Mouse (Mus musculus): ENCODE data around the gene Dtd1. TPM values are rescaled to one million over a fixed set of nuclear protein-coding genes. Genes with fewer than 3 reads are reported as not detected.
A peak's percentile ranks its signal among the peaks of the same experiment; 100 is the strongest.

Gene Dtd1
- polyA plus RNA-seq, 1 experiment from 2014 or later: 34.6 TPM

DNA sequence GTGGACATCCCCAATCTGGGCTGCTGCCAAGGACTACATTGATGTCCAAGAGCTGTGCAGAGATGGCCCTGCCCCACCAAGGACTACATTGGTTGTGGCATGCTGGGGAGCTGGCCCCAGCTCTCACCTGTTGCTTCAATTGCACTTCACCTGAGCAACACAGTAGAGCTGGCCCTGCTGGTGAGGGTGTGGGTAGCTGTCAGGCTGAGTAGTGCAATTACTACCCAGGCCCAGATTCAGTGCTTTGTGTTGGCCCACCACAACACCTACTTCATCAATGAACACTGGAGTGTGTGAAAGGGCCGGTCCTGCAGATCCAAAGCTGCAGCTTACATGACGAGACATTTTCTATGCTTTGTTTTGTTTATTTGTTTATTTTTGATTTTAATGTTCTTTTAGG is 93.1 kb downstream of the Dtd1 start:
- no peak overlapping the region for H3K27ac ChIP-seq (replicated peaks)
- no peaks in the 10 kb centered on the region for H3K4me1 ChIP-seq (replicated peaks; ENCODE audit: control insufficient read depth, insufficient read depth)
- H3K4me2 ChIP-seq (replicated peaks; ENCODE audit: low read depth): no peak overlapping the region
- no peak overlapping the region for H3K9ac ChIP-seq (ENCODE audit: low read length)
- no peak overlapping the region for H3K4me3 ChIP-seq (ENCODE audit: low read depth, low read length)
- TF ChIP-seq CTCF (IDR thresholded peaks at IDR 0.05; ENCODE audit: low read depth): no peak
- TF ChIP-seq EP300 (optimal IDR thresholded peaks at IDR 0.05): no peak
- WGBS: 83% methylated on average over 2 of the region's 2 CpGs
- no peak for ATAC-seq (ENCODE audit: low FRiP score, low TSS enrichment)
- no peaks in the 10 kb centered on the region for H3K9me3 ChIP-seq (ENCODE audit: control insufficient read depth, low read length)
- no peaks in the 10 kb centered on the region for H3K36me3 ChIP-seq (ENCODE audit: control insufficient read depth, insufficient read depth, low read length)
- H3K27me3 ChIP-seq (ENCODE audit: control insufficient read depth, insufficient read depth, low read length): no peaks in the 10 kb centered on the region
- no peak for DNase-seq (ENCODE audit: low spot score)

GRCm38 (mm10) chr2:144694923-144695322 is 95.2 kb downstream of the Dtd1 start:
- TF ChIP-seq EP300 (optimal IDR thresholded peaks at IDR 0.05) (no peak), CTCF (IDR thresholded peaks at IDR 0.05; ENCODE audit: low read depth) (no peak)
- H3K4me1 ChIP-seq (replicated peaks; ENCODE audit: control insufficient read depth, insufficient read depth): no peaks in the 10 kb centered on the region
- no peak for ATAC-seq (ENCODE audit: low FRiP score, low TSS enrichment)
- no peaks in the 10 kb centered on the region for H3K27me3 ChIP-seq (ENCODE audit: control insufficient read depth, insufficient read depth, low read length)
- DNase-seq (ENCODE audit: low spot score): no peak
- WGBS: 88% methylated on average over 2 of the region's 2 CpGs
- no peak overlapping the region for H3K4me3 ChIP-seq (ENCODE audit: low read depth, low read length)
- H3K9me3 ChIP-seq (ENCODE audit: control insufficient read depth, low read length): no peaks in the 10 kb centered on the region
- H3K4me2 ChIP-seq (replicated peaks; ENCODE audit: low read depth): no peak overlapping the region
- no peak overlapping the region for H3K27ac ChIP-seq (replicated peaks)
- no peaks in the 10 kb centered on the region for H3K36me3 ChIP-seq (ENCODE audit: control insufficient read depth, insufficient read depth, low read length)
- H3K9ac ChIP-seq (ENCODE audit: low read length): no peak overlapping the region

DNA sequence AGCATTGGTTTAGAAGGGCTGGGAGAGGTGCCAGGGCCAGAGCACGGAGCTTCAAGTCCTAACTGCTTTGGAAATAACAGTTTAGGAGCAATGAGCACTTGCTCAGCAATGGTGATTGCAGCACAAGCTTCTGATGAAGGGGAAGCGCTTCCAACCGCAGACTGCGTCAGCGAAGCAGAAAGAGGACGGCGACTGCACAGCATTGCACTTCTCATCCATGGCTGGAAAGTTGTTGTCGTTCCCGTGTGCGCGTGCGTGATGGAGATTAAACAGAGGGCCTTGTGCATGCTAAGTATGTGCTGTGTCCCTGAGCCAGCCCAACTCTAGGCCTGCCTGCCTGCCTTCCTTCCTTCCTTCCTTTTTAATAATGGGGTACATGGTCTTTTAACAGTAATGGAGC is 98.3 kb downstream of the Dtd1 start:
- ATAC-seq (ENCODE audit: low FRiP score, low TSS enrichment) (no peak), DNase-seq (ENCODE audit: low spot score) (no peak)
- H3K4me1 ChIP-seq (replicated peaks; ENCODE audit: control insufficient read depth, insufficient read depth): no peaks in the 10 kb centered on the region
- 89% methylated on average over 12 of the region's 12 CpGs for WGBS
- no peaks in the 10 kb centered on the region for H3K9me3 ChIP-seq (ENCODE audit: control insufficient read depth, low read length)
- H3K4me3 ChIP-seq (ENCODE audit: low read depth, low read length): no peak overlapping the region
- no peaks in the 10 kb centered on the region for H3K36me3 ChIP-seq (ENCODE audit: control insufficient read depth, insufficient read depth, low read length)
- H3K27me3 ChIP-seq (ENCODE audit: control insufficient read depth, insufficient read depth, low read length): no peaks in the 10 kb centered on the region
- H3K9ac ChIP-seq (ENCODE audit: low read length): no peak overlapping the region
- no peak for TF ChIP-seq CTCF (IDR thresholded peaks at IDR 0.05; ENCODE audit: low read depth)
- no peak for TF ChIP-seq EP300 (optimal IDR thresholded peaks at IDR 0.05)
- no peak overlapping the region for H3K27ac ChIP-seq (replicated peaks)
- H3K4me2 ChIP-seq (replicated peaks; ENCODE audit: low read depth): no peak overlapping the region

DNA sequence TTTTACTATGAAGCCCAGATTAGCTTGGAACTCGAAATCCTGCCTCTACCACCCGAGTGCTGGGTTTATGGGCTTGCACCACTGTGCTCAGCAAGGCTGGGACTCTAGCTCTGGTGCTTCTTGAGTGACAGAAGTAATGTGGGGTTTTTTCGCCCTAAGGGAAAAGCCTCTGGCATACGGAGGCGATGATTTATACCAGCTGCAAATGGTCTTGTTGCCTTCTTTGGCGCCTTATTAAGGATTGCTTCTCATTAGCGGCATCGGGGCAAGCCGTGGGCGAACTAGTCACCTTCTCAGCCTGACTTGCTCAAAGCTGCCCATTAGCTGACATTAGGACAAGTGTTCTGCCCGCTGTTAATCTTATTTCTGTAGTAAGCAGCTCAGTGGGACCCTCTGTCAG is 100.9 kb downstream of the Dtd1 start:
- Histone ChIP-seq H3K4me1 (replicated peaks; ENCODE audit: control insufficient read depth, insufficient read depth) (no peaks in the 10 kb centered on the region), H3K36me3 (ENCODE audit: control insufficient read depth, insufficient read depth, low read length) (no peaks in the 10 kb centered on the region), H3K27ac (replicated peaks) (no peak overlapping the region), H3K4me2 (replicated peaks; ENCODE audit: low read depth) (no peak overlapping the region), H3K9ac (ENCODE audit: low read length) (no peak overlapping the region), H3K4me3 (ENCODE audit: low read depth, low read length) (no peak overlapping the region), H3K9me3 (ENCODE audit: control insufficient read depth, low read length) (no peaks in the 10 kb centered on the region), H3K27me3 (ENCODE audit: control insufficient read depth, insufficient read depth, low read length) (no peaks in the 10 kb centered on the region)
- TF ChIP-seq CTCF (IDR thresholded peaks at IDR 0.05; ENCODE audit: low read depth) (no peak), EP300 (optimal IDR thresholded peaks at IDR 0.05) (no peak)
- 83% methylated on average over 11 of the region's 11 CpGs for WGBS
- ATAC-seq (ENCODE audit: low FRiP score, low TSS enrichment) (no peak), DNase-seq (ENCODE audit: low spot score) (no peak)

DNA sequence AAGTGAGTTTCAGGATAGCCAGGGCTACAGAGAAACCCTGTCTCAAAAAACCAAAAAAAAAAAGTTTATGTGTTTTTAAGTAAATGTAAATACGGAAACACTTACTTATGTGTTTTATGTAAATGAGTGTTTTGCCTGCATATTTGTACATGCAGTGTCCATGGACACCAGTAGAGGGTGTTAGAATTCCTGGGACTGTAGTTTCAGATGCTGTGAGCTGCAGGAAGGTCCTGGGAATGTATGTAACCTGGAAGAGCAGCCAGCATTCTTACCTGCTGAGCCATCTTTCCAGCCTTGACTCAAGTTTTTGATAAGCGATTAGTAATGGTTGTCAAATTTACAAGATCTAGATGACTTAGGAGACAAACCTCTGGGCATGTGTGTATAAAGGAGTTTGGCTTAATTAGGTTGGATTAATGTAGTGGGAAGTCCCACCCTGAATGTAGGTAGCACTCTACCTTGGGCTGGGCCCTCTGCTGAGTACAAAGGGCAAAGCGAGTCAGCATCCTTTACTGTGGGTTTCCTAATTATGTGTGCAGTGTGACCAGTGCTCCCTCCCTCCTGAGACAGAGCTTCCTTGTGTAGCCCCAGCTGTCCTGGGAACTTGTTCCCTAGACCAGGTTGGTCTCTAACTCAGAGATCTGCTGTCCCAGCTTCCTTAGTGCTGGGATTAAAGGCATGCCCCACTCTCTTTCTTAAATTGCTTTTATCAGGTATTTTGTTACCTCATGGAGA is 101.9 kb downstream of the Dtd1 start:
- Histone ChIP-seq H3K27me3 (ENCODE audit: control insufficient read depth, insufficient read depth, low read length) (no peaks in the 10 kb centered on the region), H3K4me1 (replicated peaks; ENCODE audit: control insufficient read depth, insufficient read depth) (no peaks in the 10 kb centered on the region), H3K4me2 (replicated peaks; ENCODE audit: low read depth) (no peak overlapping the region), H3K27ac (replicated peaks) (no peak overlapping the region), H3K4me3 (ENCODE audit: low read depth, low read length) (no peak overlapping the region), H3K9ac (ENCODE audit: low read length) (no peak overlapping the region), H3K36me3 (ENCODE audit: control insufficient read depth, insufficient read depth, low read length) (no peaks in the 10 kb centered on the region), H3K9me3 (ENCODE audit: control insufficient read depth, low read length) (no peaks in the 10 kb centered on the region)
- ATAC-seq (ENCODE audit: low FRiP score, low TSS enrichment) (no peak), DNase-seq (ENCODE audit: low spot score) (no peak)
- 85% methylated on average over 3 of the region's 3 CpGs for WGBS
- TF ChIP-seq CTCF (IDR thresholded peaks at IDR 0.05; ENCODE audit: low read depth) (peak; percentile 36), EP300 (optimal IDR thresholded peaks at IDR 0.05) (no peak)

- no peaks in the 10 kb centered on the region for H3K36me3 ChIP-seq (ENCODE audit: control insufficient read depth, insufficient read depth, low read length)
- H3K9ac ChIP-seq (ENCODE audit: low read length): no peak overlapping the region
- no peak overlapping the region for H3K4me2 ChIP-seq (replicated peaks; ENCODE audit: low read depth)
- DNase-seq (ENCODE audit: low spot score): no peak
- no peaks in the 10 kb centered on the region for H3K4me1 ChIP-seq (replicated peaks; ENCODE audit: control insufficient read depth, insufficient read depth)
- no peaks in the 10 kb centered on the region for H3K27me3 ChIP-seq (ENCODE audit: control insufficient read depth, insufficient read depth, low read length)
- no peak overlapping the region for H3K27ac ChIP-seq (replicated peaks)
- no peaks in the 10 kb centered on the region for H3K9me3 ChIP-seq (ENCODE audit: control insufficient read depth, low read length)
- no peak overlapping the region for H3K4me3 ChIP-seq (ENCODE audit: low read depth, low read length)
- ATAC-seq (ENCODE audit: low FRiP score, low TSS enrichment): no peak
- TF ChIP-seq CTCF (IDR thresholded peaks at IDR 0.05; ENCODE audit: low read depth): no peak
- no peak for TF ChIP-seq EP300 (optimal IDR thresholded peaks at IDR 0.05)
- WGBS: 45% methylated on average over 1 of the region's 1 CpGs
These were observed 109.6 kb downstream of the Dtd1 start for GRCm38 (mm10) chr2:144709285-144709684.
